Mouse (Mus musculus): Measurements from ENCODE around the gene Slc1a3. TPM values are rescaled to one million over a fixed set of nuclear protein-coding genes. Genes with fewer than 3 reads are reported as not detected.

Gene Slc1a3
- 100 to 1,000 TPM; 294 to 295 TPM for total RNA-seq (2021)
- long read RNA-seq, experiment 1, full-length matches to known transcripts, result 782 of 885 reads
- long read RNA-seq, experiment 1, partial matches to known transcripts, result 57 of 885 reads
- long read RNA-seq, experiment 1, other reads (novel, unspliced or antisense), result 46 of 885 reads
- long read RNA-seq, experiment 2, full-length matches to known transcripts, result 800 of 888 reads
- long read RNA-seq, experiment 2, partial matches to known transcripts, result 68 of 888 reads
- long read RNA-seq, experiment 2, other reads (novel, unspliced or antisense), result 20 of 888 reads

DNA sequence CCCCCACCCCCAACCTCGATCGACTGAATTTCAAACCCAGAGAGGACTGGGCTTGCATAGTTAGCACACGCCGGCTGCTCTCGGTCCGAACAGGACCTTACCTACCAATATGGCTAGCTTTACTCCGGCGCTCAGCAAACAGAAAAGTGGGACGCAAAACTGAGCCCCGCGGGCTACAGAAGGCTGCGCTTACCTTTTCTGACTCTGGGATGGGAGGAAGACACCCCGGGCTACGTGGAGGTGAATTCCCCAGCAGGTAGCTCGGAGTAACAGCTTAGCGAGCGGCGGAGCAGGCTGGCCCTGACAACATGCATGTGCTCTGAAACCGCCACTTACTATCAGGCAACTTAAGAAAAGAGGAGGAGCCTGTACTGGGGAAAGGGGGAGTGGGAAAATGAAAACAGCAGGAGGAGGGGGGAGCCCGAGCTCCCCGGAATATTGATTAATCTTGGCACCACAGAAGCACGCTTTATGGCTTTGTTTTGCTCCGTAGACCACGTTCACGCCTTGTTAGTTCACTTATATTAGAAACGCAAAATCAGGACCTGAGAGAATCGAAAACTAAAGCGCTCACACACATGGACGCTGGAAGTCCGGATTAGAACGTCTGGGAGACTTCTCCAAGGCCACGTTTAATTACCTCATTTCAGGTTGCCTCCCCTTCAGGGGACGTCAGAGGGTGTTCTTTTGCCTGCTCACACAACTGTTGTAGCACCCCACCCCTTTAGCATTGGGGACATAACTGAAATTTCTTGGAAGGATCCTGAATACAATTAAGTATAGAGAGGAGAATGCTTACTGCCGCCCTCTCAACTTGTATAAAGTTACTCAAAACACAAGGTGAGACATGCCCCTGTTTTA is at the start of gene Slc1a3:
Gene Slc1a3, minus strand, starts transcription at position 619 of the 861 bp plus-strand sequence.
- peak within 1 kb of the TSS; percentile 67 for H3K4me3 ChIP-seq
- intact Hi-C loops (cut with DNase I), result loop anchor here (5.0 kb wide), 1 partner anchor 72 kb away; no protein-coding TSS in a partner anchor
- peak within 1 kb of the TSS; percentile 85 for H3K27ac ChIP-seq
- no peak for TF ChIP-seq CTCF (IDR thresholded peaks at IDR 0.05)
- peak; percentile 22 to 29 for DNase-seq (ENCODE audit: extremely low spot score in 1 of 2, low spot score in 2 of 2)

GRCm38 (mm10) chr15:8759026-8759425 is 48.5 kb upstream of the Slc1a3 start:
- no peak overlapping the region for H3K27ac ChIP-seq
- no peak overlapping the region for H3K4me3 ChIP-seq
- intact Hi-C loops (cut with DNase I), result no loop called here
- no peak for DNase-seq (ENCODE audit: extremely low spot score in 1 of 2, low spot score in 2 of 2)
- no peak for TF ChIP-seq CTCF (IDR thresholded peaks at IDR 0.05)

GRCm38 (mm10) chr15:8756441-8756840 is 45.9 kb upstream of the Slc1a3 start:
- Histone ChIP-seq H3K4me3 (no peak overlapping the region), H3K27ac (no peak overlapping the region)
- intact Hi-C loops (cut with DNase I), result no loop called here
- DNase-seq (ENCODE audit: extremely low spot score in 1 of 2, low spot score in 2 of 2), result no peak
- no peak for TF ChIP-seq CTCF (IDR thresholded peaks at IDR 0.05)

DNA sequence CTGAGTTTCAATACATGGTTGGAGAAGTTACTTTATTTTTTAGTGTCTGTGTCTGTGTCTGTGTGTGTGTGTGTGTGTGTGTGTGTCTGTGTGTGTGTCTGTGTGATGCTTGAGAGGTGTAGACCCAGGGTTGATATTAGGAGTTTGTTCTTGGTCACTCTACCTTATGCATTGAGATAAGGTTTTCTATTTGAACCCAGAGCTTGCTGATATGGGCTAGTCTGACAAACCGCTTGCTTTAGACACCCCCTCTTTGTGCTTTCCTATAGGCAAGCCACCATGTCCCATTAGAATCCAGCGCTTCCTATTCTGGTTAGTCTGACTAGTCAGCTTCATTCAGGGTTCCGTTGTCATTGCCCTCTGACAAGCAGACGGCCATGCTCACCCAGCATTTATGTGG is 39.2 kb upstream of the Slc1a3 start:
- TF ChIP-seq CTCF (IDR thresholded peaks at IDR 0.05), result no peak
- intact Hi-C loops (cut with DNase I), result no loop called here
- DNase-seq (ENCODE audit: extremely low spot score in 1 of 2, low spot score in 2 of 2), result no peak
- no peak overlapping the region for H3K4me3 ChIP-seq
- no peak overlapping the region for H3K27ac ChIP-seq

GRCm38 (mm10) chr15:8748771-8749170 is 38.2 kb upstream of the Slc1a3 start:
- TF ChIP-seq CTCF (IDR thresholded peaks at IDR 0.05), result no peak
- no peak for DNase-seq (ENCODE audit: extremely low spot score in 1 of 2, low spot score in 2 of 2)
- intact Hi-C loops (cut with DNase I), result no loop called here
- Histone ChIP-seq H3K27ac (no peak overlapping the region), H3K4me3 (no peak overlapping the region)

DNA sequence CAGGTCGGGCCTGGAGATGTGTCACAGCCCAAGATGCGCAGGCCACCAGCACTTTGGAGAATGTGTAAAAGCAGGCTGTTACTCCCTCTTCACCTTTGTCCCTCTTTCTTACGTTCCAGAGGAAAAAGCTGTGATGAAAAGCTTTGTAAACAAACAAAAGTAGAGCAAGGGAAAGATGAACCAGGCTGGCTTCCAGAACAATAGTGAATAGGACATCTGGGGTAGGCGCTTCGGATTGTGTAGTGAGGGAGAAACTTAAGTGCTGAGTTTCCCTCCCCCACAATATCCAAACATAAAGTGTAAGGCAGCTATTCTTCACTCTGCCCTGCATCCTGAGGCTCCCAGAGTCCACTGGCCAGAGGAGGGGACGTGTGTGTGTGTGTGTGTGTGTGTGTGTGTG is 31.0 kb upstream of the Slc1a3 start:
- DNase-seq (ENCODE audit: extremely low spot score in 1 of 2, low spot score in 2 of 2), result no peak
- Histone ChIP-seq H3K4me3 (no peak overlapping the region), H3K27ac (no peak overlapping the region; the same call in 1 of the 2 replicates)
- intact Hi-C loops (cut with DNase I), result no loop called here
- TF ChIP-seq CTCF (IDR thresholded peaks at IDR 0.05), result no peak

GRCm38 (mm10) chr15:8740724-8741123 is 30.2 kb upstream of the Slc1a3 start:
- no peak for DNase-seq (ENCODE audit: extremely low spot score in 1 of 2, low spot score in 2 of 2)
- Histone ChIP-seq H3K27ac (peak overlapping the region; percentile 24; the same call in 1 of the 2 replicates), H3K4me3 (no peak overlapping the region)
- no peak for TF ChIP-seq CTCF (IDR thresholded peaks at IDR 0.05)
- intact Hi-C loops (cut with DNase I), result no loop called here

- TF ChIP-seq CTCF (IDR thresholded peaks at IDR 0.05), result no peak
- Histone ChIP-seq H3K4me3 (no peak overlapping the region), H3K27ac (no peak overlapping the region)
- DNase-seq (ENCODE audit: extremely low spot score in 1 of 2, low spot score in 2 of 2), result no peak
- intact Hi-C loops (cut with DNase I), result no loop called here
Measured at GRCm38 (mm10) chr15:8738156-8738555, 27.6 kb upstream of the Slc1a3 start.

GRCm38 (mm10) chr15:8734363-8734739 is 23.8 kb upstream of the Slc1a3 start:
- H3K27ac ChIP-seq, result no peak overlapping the region; the same call in 1 of the 2 replicates
- intact Hi-C loops (cut with DNase I), result no loop called here
- no peak overlapping the region for H3K4me3 ChIP-seq
- DNase-seq (ENCODE audit: extremely low spot score in 1 of 2, low spot score in 2 of 2), result no peak
- no peak for TF ChIP-seq CTCF (IDR thresholded peaks at IDR 0.05)

- Histone ChIP-seq H3K27ac (no peak overlapping the region; the same call in 1 of the 2 replicates), H3K4me3 (no peak overlapping the region)
- TF ChIP-seq CTCF (IDR thresholded peaks at IDR 0.05), result no peak
- intact Hi-C loops (cut with DNase I), result no loop called here
- no peak for DNase-seq (ENCODE audit: extremely low spot score in 1 of 2, low spot score in 2 of 2)
Measured at GRCm38 (mm10) chr15:8733669-8734362, 23.3 kb upstream of the Slc1a3 start.

DNA sequence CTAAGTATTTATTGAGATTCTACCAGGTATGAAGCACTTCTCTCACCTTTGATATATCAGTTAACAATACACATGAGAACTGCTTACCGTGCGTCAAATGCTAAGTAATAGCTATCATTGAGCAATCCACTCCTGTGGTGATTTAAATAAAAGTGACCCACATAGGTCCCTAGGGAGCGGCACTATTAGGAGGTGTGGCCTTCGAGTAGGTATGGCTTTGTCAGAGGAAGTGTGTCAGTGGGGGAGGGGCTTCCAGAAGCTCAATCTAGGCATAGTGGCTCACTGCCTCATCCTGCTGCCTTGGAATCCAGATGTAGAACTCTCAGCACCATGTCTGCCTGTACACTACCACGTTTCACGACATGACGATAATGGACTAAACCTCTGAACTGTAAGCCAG is 18.3 kb upstream of the Slc1a3 start:
- no peak for TF ChIP-seq CTCF (IDR thresholded peaks at IDR 0.05)
- no peak for DNase-seq (ENCODE audit: extremely low spot score in 1 of 2, low spot score in 2 of 2)
- intact Hi-C loops (cut with DNase I), result no loop called here
- Histone ChIP-seq H3K4me3 (no peak overlapping the region), H3K27ac (no peak overlapping the region)
